Mouse (Mus musculus) C2C12 (cell line): ENCODE results near the gene Lgmn. TPM values are rescaled to one million over a fixed set of nuclear protein-coding genes. Genes with fewer than 3 reads are reported as not detected.

Experiments used
- H3K27me3 ChIP-seq: one replicate; pipeline ENCODE4 v1.6.1; 2011; ENCODE audit not compliant: control insufficient read depth, insufficient read depth, insufficient read length
- H3K36me3 ChIP-seq: one replicate; pipeline ENCODE4 v1.6.1; 2011; ENCODE audit not compliant: control insufficient read depth, insufficient read depth
- H3K4me3 ChIP-seq: one replicate; pipeline ENCODE4 v1.5.1; 2011; ENCODE audit warnings: mild to moderate bottlenecking, control low read depth; ENCODE audit not compliant: poor library complexity, insufficient read depth, severe bottlenecking
- H3K79me2 ChIP-seq: one replicate; pipeline ENCODE4 v1.6.1; 2011; ENCODE audit not compliant: control insufficient read depth, insufficient read depth
- H3K79me3 ChIP-seq: one replicate; pipeline ENCODE4 v1.6.1; 2011; ENCODE audit warnings: low read depth, control low read depth
- H3ac ChIP-seq: one replicate; pipeline ENCODE3; 2011; ENCODE audit warnings: low read depth; ENCODE audit not compliant: control insufficient read depth, insufficient read length
- CEBPB ChIP-seq: IDR thresholded peaks from one replicate; pipeline ENCODE4 v1.6.1; 2011; ENCODE audit warnings: low read depth, mild to moderate bottlenecking, control low read depth, moderate library complexity
- CTCF ChIP-seq: IDR thresholded peaks from one replicate; pipeline ENCODE4 v1.5.1; 2011; ENCODE audit not compliant: control insufficient read depth, insufficient read depth, insufficient read length
- FOSL1 ChIP-seq: IDR thresholded peaks from one replicate; pipeline ENCODE4 v1.8.0; 2011; ENCODE audit warnings: mild to moderate bottlenecking, low read length; ENCODE audit not compliant: poor library complexity, insufficient read depth, severe bottlenecking
- MAX ChIP-seq: IDR thresholded peaks from one replicate; pipeline ENCODE4 v1.6.1; 2011; ENCODE audit warnings: mild to moderate bottlenecking, control low read depth
- MYOD1 ChIP-seq: IDR thresholded peaks from one replicate; pipeline ENCODE4 v1.6.1; 2011; ENCODE audit warnings: low read depth; ENCODE audit not compliant: control insufficient read depth, insufficient read length
- MYOG ChIP-seq: IDR thresholded peaks from one replicate; pipeline ENCODE4 v1.6.1; 2011; ENCODE audit not compliant: control insufficient read depth, insufficient read length; ENCODE audit errors: extremely low read depth
- USF1 ChIP-seq: IDR thresholded peaks from one replicate; pipeline ENCODE4 v1.6.1; 2011; ENCODE audit warnings: low read depth, mild to moderate bottlenecking, control low read depth, moderate library complexity
- polyA plus RNA-seq: library from polyadenylated mRNA; unstranded; fragments of >200 nt; fragmentation: generic; extraction: Trizol; gene quantifications from one replicate; pipeline ENCODE4 v1.2.1, GENCODE M21; 2012; ENCODE audit warnings: missing spikeins

Gene Lgmn
- polyA plus RNA-seq, 1 experiment: 56.9 TPM

- no peak overlapping the region for H3ac ChIP-seq
- no peaks in the 10 kb centered on the region for H3K79me3 ChIP-seq
- no peaks in the 10 kb centered on the region for H3K27me3 ChIP-seq
- no peaks in the 10 kb centered on the region for H3K79me2 ChIP-seq
- TF ChIP-seq USF1 (no peak), MAX (no peak), CEBPB (no peak), MYOG (no peak), MYOD1 (no peak), FOSL1 (no peak), CTCF (no peak)
- no peaks in the 10 kb centered on the region for H3K36me3 ChIP-seq
- no peak overlapping the region for H3K4me3 ChIP-seq
Measured at GRCm38 (mm10) chr12:102383288-102383687, 56.3 kb downstream of the Lgmn start.

GRCm38 (mm10) chr12:102382180-102382579 is 57.4 kb downstream of the Lgmn start:
- H3K27me3 ChIP-seq: no peaks in the 10 kb centered on the region
- TF ChIP-seq MAX (no peak), USF1 (no peak), CEBPB (no peak), MYOG (no peak), MYOD1 (no peak), FOSL1 (no peak), CTCF (no peak)
- no peak overlapping the region for H3ac ChIP-seq

GRCm38 (mm10) chr12:102372322-102372721 is 67.3 kb downstream of the Lgmn start:
- H3K36me3 ChIP-seq: peaks cover 10% of the 10 kb centered on the region
- no peaks in the 10 kb centered on the region for H3K27me3 ChIP-seq
- TF ChIP-seq USF1 (no peak), CTCF (no peak), MYOD1 (no peak), MYOG (no peak), CEBPB (no peak), MAX (no peak), FOSL1 (no peak)
- no peak overlapping the region for H3ac ChIP-seq
- no peaks in the 10 kb centered on the region for H3K79me2 ChIP-seq
- H3K4me3 ChIP-seq: no peak overlapping the region
- no peaks in the 10 kb centered on the region for H3K79me3 ChIP-seq

More at GRCm38 (mm10) chr12:102382180-102382579, 57.4 kb downstream of the Lgmn start:
- Histone ChIP-seq H3K79me2 (no peaks in the 10 kb centered on the region), H3K36me3 (no peaks in the 10 kb centered on the region), H3K79me3 (no peaks in the 10 kb centered on the region), H3K4me3 (no peak overlapping the region)

DNA sequence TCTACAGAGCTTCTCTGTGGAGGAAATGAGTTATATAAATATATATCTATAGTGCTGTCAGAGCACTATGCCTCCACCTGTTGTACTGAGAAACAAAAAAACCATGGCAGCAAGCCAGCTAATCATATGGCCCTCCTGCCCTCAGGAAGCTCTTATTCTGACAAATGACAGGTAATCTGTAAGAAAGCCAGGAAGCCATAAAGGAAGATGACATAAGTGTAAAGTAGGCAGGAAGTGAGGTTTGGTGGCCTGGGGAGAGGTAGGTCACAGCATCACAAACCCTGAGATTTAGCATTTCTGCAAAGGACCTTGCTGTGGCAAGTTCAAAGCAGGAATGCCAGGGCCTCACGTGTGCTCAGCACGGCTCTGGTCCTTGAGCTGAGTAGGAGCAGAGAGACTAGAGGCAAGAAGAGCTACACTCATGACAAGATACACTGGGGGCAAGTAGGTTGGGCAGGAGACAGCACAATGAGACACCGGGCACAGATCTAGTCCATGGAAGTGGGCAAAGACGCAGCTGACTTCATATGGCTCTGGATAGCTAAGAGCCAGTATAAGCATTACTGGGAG is 68.6 kb downstream of the Lgmn start:
- peaks cover 10% of the 10 kb centered on the region for H3K36me3 ChIP-seq
- no peak overlapping the region for H3K4me3 ChIP-seq
- H3K79me3 ChIP-seq: no peaks in the 10 kb centered on the region
- H3K27me3 ChIP-seq: no peaks in the 10 kb centered on the region
- no peak overlapping the region for H3ac ChIP-seq
- H3K79me2 ChIP-seq: no peaks in the 10 kb centered on the region
- TF ChIP-seq MAX: no peak
- no peak for TF ChIP-seq MYOG
- no peak for TF ChIP-seq MYOD1
- TF ChIP-seq USF1: no peak

GRCm38 (mm10) chr12:102369488-102370235 is 70.0 kb downstream of the Lgmn start:
- Histone ChIP-seq H3K4me3 (no peak overlapping the region), H3ac (no peak overlapping the region), H3K27me3 (no peaks in the 10 kb centered on the region), H3K79me3 (no peaks in the 10 kb centered on the region), H3K36me3 (peaks cover 4% of the 10 kb centered on the region), H3K79me2 (no peaks in the 10 kb centered on the region)
- no peak for TF ChIP-seq CTCF

DNA sequence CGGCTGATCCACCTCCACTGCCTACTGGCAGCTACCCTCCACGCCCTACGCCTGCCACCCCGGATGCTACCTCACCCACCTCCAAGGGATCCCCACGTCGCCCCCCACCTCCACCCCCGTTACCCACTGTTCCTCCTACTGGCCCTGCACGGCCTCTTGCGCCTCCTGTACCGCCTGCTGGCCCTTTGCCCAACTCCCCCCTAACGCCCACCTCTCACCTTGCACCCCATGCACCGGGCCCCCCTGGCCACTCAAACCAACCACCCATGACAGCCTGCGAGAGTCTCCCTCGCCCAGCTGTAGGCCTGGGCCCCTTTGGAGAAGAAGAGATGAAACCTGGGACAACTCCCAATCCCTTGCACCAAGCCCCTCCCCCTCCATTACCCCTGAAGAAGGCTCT is 71.1 kb downstream of the Lgmn start:
- H3ac ChIP-seq: no peak overlapping the region
- no peaks in the 10 kb centered on the region for H3K79me2 ChIP-seq
- no peaks in the 10 kb centered on the region for H3K79me3 ChIP-seq
- H3K4me3 ChIP-seq: no peak overlapping the region
- H3K36me3 ChIP-seq: peaks cover 7% of the 10 kb centered on the region
- TF ChIP-seq MYOG (no peak), USF1 (no peak), MYOD1 (no peak), CTCF (no peak), MAX (no peak), FOSL1 (no peak), CEBPB (no peak)
- no peaks in the 10 kb centered on the region for H3K27me3 ChIP-seq
